Mouse (Mus musculus) neural tube, embryonic 11.5 days (tissue): ENCODE results near the gene Chil3. TPM values are rescaled to one million over a fixed set of nuclear protein-coding genes. Genes with fewer than 3 reads are reported as not detected.

ENCODE experiments used
- ATAC-seq: fragments of 200-750 bp; cut with Nextera tagmentation; 2 replicates; pipeline ENCODE4 v1.8.0; 2017; ENCODE audit warnings: moderate number of reproducible peaks, mild to moderate bottlenecking, moderate TSS enrichment, moderate library complexity; ENCODE audit not compliant: insufficient read depth, low FRiP score, low TSS enrichment
- DNase-seq: peaks from one replicate; pipeline ENCODE4 v3.0.0-alpha.2; 2015; ENCODE audit warnings: low spot score
- H3K27ac ChIP-seq: fragments of 300-500 bp; sonication (generic); 2 replicates; pipeline ENCODE4 v1.5.1; 2014; ENCODE audit warnings: low read depth, mild to moderate bottlenecking, low read length
- H3K27me3 ChIP-seq: fragments of 300-500 bp; sonication (generic); 2 replicates; pipeline ENCODE4 v1.6.1; 2014; ENCODE audit warnings: mild to moderate bottlenecking, low read length, mixed read lengths; ENCODE audit not compliant: control insufficient read depth, insufficient read depth
- H3K36me3 ChIP-seq: fragments of 300-500 bp; sonication (generic); 2 replicates; pipeline ENCODE4 v1.6.1; 2014; ENCODE audit warnings: mild to moderate bottlenecking, low read length, moderate library complexity, mixed read lengths; ENCODE audit not compliant: control insufficient read depth, insufficient read depth
- H3K4me1 ChIP-seq: fragments of 300-500 bp; sonication (generic); 2 replicates; pipeline ENCODE4 v1.6.1; 2014; ENCODE audit warnings: low read length, mixed read lengths; ENCODE audit not compliant: control insufficient read depth, insufficient read depth
- H3K4me2 ChIP-seq: fragments of 300-500 bp; sonication (generic); 2 replicates; pipeline ENCODE4 v1.6.1; 2014; ENCODE audit warnings: low read depth, mild to moderate bottlenecking, moderate library complexity
- H3K4me3 ChIP-seq: fragments of 300-500 bp; sonication (generic); 2 replicates; pipeline ENCODE4 v1.5.1; 2014; ENCODE audit warnings: low read depth, low read length
- H3K9ac ChIP-seq: fragments of 300-500 bp; sonication (generic); 2 replicates; pipeline ENCODE4 v1.6.1; 2014; ENCODE audit warnings: mild to moderate bottlenecking, low read length
- H3K9me3 ChIP-seq: fragments of 300-500 bp; sonication (generic); 2 replicates; pipeline ENCODE4 v1.6.1; 2016; ENCODE audit warnings: low read length; ENCODE audit not compliant: control insufficient read depth
- WGBS: fragments of 180-500 bp; shearing (Covaris S2); extraction: QIAGEN DNeasy Blood & Tissue Kit; methylation state at CpG from one replicate; pipeline ENCODE4 v1.1.7; 2014; 5-methylcytosine and 5-hydroxymethylcytosine counted together
- polyA plus RNA-seq: library from polyadenylated mRNA; unstranded; fragments of >200 nt; fragmentation: Nextera tagmentation; extraction: Ambion mirVana; gene quantifications from 2 replicates; pipeline ENCODE4 v1.2.1, GENCODE M21; 2014

Gene Chil3
- polyA plus RNA-seq, 1 experiment from 2014 or later: not detected

DNA sequence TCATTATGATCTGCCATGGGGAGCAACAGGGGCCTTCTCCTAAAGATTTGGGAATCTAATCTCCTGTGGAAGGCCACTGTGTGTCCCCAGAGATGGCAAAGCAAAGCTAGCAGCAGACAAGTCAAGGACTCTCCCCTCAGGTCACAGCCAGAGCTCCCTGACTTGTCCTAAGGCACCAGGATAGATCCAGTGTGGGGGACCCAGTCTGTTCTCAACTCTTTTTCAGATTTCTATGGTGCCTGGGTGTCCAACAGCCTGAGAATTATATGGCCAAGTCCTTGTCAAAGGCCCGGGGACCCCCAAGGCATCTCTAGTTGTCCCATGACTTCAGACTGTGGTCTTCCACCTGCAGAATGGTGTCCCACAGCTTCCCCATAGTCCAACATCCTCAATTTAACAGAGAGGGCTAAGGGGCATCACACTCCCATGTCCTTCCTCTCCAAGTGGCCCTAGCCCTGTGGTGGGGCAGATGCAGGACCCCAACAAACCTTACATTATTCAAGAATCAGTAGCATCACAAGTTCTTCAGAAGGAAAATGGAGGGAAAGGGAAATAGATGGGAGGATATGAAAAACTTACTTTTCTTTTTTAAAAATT is 3.9 kb upstream of the Chil3 start:
- Histone ChIP-seq H3K4me2 (no peak overlapping the region), H3K4me3 (no peak overlapping the region), H3K9me3 (0 out of 2 replicates have a peak, but pooled peaks cover 2% of the 10 kb centered on the region), H3K36me3 (no peaks in the 10 kb centered on the region), H3K27me3 (no peaks in the 10 kb centered on the region), H3K9ac (no peak overlapping the region), H3K4me1 (no peaks in the 10 kb centered on the region), H3K27ac (no peak overlapping the region)
- DNase-seq (no peak), ATAC-seq (no peak)
- whole genome bisulfite sequencing: 92% methylated on average over 1 of the region's 1 CpGs

GRCm38 (mm10) chr3:106170522-106171053 is 3.2 kb upstream of the Chil3 start:
- no peak for DNase-seq

DNA sequence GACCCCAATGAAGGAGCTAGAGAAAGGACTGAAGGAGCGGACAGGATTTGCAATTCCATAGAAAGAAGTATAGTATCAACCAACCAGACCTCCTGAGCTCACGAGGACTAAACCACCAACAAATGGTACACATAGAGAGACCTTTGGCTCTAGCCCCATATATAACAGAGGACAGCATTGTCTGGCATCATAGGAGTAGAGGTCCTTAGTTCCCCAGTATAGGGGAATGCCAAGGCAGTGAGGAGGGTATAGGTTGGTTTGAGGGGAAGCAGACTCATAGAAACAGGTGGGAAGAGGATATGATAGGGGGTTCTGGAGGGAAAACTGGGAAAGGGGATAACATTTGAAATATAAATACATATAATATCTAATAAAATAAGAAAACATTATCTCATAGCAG is 13.0 kb downstream of the Chil3 start:
- DNase-seq (no peak), ATAC-seq (no peak)
- H3K27me3 ChIP-seq: no peaks in the 10 kb centered on the region
- H3K4me3 ChIP-seq: no peak overlapping the region
- no peak overlapping the region for H3K27ac ChIP-seq
- H3K4me1 ChIP-seq: no peaks in the 10 kb centered on the region
- no peaks in the 10 kb centered on the region for H3K36me3 ChIP-seq
- 84% methylated on average over 2 of the region's 2 CpGs for WGBS
- H3K9ac ChIP-seq: no peak overlapping the region
- H3K4me2 ChIP-seq: no peak overlapping the region
- no peaks in the 10 kb centered on the region for H3K9me3 ChIP-seq

More at GRCm38 (mm10) chr3:106170522-106171053, 3.2 kb upstream of the Chil3 start:
- Histone ChIP-seq H3K4me3 (no peak overlapping the region), H3K9me3 (0 out of 2 replicates have a peak, but pooled peaks cover 2% of the 10 kb centered on the region), H3K9ac (no peak overlapping the region), H3K36me3 (no peaks in the 10 kb centered on the region), H3K27ac (no peak overlapping the region), H3K27me3 (no peaks in the 10 kb centered on the region), H3K4me2 (no peak overlapping the region), H3K4me1 (no peaks in the 10 kb centered on the region)
- 59% methylated on average over 1 of the region's 1 CpGs for WGBS
- ATAC-seq: no peak

- Histone ChIP-seq H3K4me3 (no peak overlapping the region), H3K36me3 (no peaks in the 10 kb centered on the region), H3K9me3 (peaks cover 8% of the 10 kb centered on the region; the same call in 1 of the 2 replicates), H3K27me3 (no peaks in the 10 kb centered on the region), H3K27ac (no peak overlapping the region), H3K4me2 (no peak overlapping the region), H3K4me1 (no peaks in the 10 kb centered on the region), H3K9ac (no peak overlapping the region)
- no peak for ATAC-seq
- 88% methylated on average over 10 of the region's 10 CpGs for WGBS
- no peak for DNase-seq
Observed at GRCm38 (mm10) chr3:106144081-106144480, 23.3 kb downstream of the Chil3 start.

- Histone ChIP-seq H3K4me1 (no peaks in the 10 kb centered on the region), H3K36me3 (no peaks in the 10 kb centered on the region), H3K9me3 (no peaks in the 10 kb centered on the region), H3K9ac (no peak overlapping the region), H3K4me2 (no peak overlapping the region), H3K4me3 (no peak overlapping the region), H3K27me3 (no peaks in the 10 kb centered on the region), H3K27ac (no peak overlapping the region)
- no peak for ATAC-seq
- no peak for DNase-seq
- 85% methylated on average over 5 of the region's 5 CpGs for WGBS
Observed at GRCm38 (mm10) chr3:106131690-106132089, 35.7 kb downstream of the Chil3 start.

DNA sequence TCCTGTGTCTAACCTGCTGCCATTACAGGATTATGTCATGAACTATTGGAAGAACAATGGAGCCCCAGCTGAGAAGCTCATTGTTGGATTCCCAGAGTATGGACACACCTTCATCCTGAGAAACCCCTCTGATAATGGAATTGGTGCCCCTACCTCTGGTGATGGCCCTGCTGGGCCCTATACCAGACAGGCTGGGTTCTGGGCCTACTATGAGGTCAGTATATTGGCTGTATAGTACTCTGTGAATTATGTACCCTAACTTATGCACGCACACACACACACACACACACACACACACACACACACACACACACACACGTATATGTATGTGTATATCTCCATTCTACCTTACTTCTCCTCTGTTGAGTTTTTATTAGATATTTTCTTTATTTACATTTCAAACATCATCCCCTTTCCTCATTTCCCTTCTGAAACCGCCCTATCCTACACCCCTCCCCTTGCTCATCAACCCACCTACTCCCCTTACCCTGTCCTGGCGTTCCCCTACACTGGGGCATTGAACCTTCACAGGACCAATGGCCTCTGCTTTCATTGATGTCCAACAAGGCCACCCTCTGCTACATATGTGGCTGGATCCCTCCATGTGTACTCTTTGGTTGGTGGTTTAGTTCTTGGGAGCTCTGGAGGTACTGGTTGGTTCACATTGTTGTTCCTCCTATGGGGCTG is 38.4 kb downstream of the Chil3 start:
- H3K4me2 ChIP-seq: no peak overlapping the region
- no peaks in the 10 kb centered on the region for H3K4me1 ChIP-seq
- H3K27ac ChIP-seq: no peak overlapping the region
- no peaks in the 10 kb centered on the region for H3K27me3 ChIP-seq
- H3K4me3 ChIP-seq: no peak overlapping the region
- no peak for DNase-seq
- H3K9ac ChIP-seq: no peak overlapping the region
- no peaks in the 10 kb centered on the region for H3K36me3 ChIP-seq
- 78% methylated on average over 4 of the region's 4 CpGs for WGBS
- H3K9me3 ChIP-seq: no peaks in the 10 kb centered on the region
- no peak for ATAC-seq

GRCm38 (mm10) chr3:106126999-106127398 is 40.4 kb downstream of the Chil3 start:
- H3K4me3 ChIP-seq: no peak overlapping the region
- no peak overlapping the region for H3K27ac ChIP-seq
- no peaks in the 10 kb centered on the region for H3K36me3 ChIP-seq
- ATAC-seq (no peak; the same call in 1 of the 2 replicates), DNase-seq (no peak)
- no peaks in the 10 kb centered on the region for H3K27me3 ChIP-seq
- no peaks in the 10 kb centered on the region for H3K4me1 ChIP-seq
- no peak overlapping the region for H3K4me2 ChIP-seq
- no peak overlapping the region for H3K9ac ChIP-seq
- H3K9me3 ChIP-seq: peaks cover 10% of the 10 kb centered on the region; the same call in 1 of the 2 replicates

- no peaks in the 10 kb centered on the region for H3K9me3 ChIP-seq
- no peaks in the 10 kb centered on the region for H3K4me1 ChIP-seq
- ATAC-seq (no peak), DNase-seq (no peak)
- WGBS: 83% methylated on average over 3 of the region's 3 CpGs
- no peak within 1 kb of the TSS for H3K4me3 ChIP-seq
- H3K36me3 ChIP-seq: no peaks in the 10 kb centered on the region
- no peaks in the 10 kb centered on the region for H3K27me3 ChIP-seq
- H3K9ac ChIP-seq: no peak within 1 kb of the TSS
- no peak within 1 kb of the TSS for H3K27ac ChIP-seq
- no peak within 1 kb of the TSS for H3K4me2 ChIP-seq
Observed at GRCm38 (mm10) chr3:106112929-106113328, 54.4 kb downstream of the Chil3 start, which contains the start of gene Chia1. TSS of gene Chia1 (plus strand) at chr3:106113229.
